Mouse (Mus musculus) intestine, embryonic 16.5 days (tissue): ENCODE data around the gene Egfr. TPM values are rescaled to one million over a fixed set of nuclear protein-coding genes. Genes with fewer than 3 reads are reported as not detected.

Source experiments
- ATAC-seq: fragments of 200-750 bp; cut with Nextera tagmentation; 2 replicates; pipeline ENCODE4 v1.8.0; 2017; ENCODE audit warnings: moderate TSS enrichment, moderate library complexity
- H3K27ac ChIP-seq: fragments of 300-500 bp; sonication (generic); 2 replicates; pipeline ENCODE4 v1.5.1; 2014; ENCODE audit warnings: mild to moderate bottlenecking, low read length
- H3K27me3 ChIP-seq: fragments of 300-500 bp; sonication (generic); replicated peaks from 2 replicates; pipeline ENCODE4 v1.6.1; 2014; ENCODE audit warnings: low read length, control low read depth, mixed read lengths; ENCODE audit not compliant: control insufficient read depth, insufficient read depth
- H3K36me3 ChIP-seq: fragments of 300-500 bp; sonication (generic); 2 replicates; pipeline ENCODE4 v1.6.1; 2014; ENCODE audit warnings: low read length, control low read depth; ENCODE audit not compliant: control insufficient read depth, insufficient read depth
- H3K4me1 ChIP-seq: fragments of 300-500 bp; sonication (generic); 2 replicates; pipeline ENCODE4 v1.6.1; 2014; ENCODE audit warnings: low read length, control low read depth, mixed read lengths; ENCODE audit not compliant: control insufficient read depth, insufficient read depth
- H3K4me2 ChIP-seq: fragments of 300-500 bp; sonication (generic); 2 replicates; pipeline ENCODE4 v1.6.1; 2014; ENCODE audit warnings: low read depth, low read length, control low read depth
- H3K4me3 ChIP-seq: fragments of 300-500 bp; sonication (generic); 2 replicates; pipeline ENCODE4 v1.5.1; 2014; ENCODE audit warnings: mild to moderate bottlenecking, low read length
- H3K9ac ChIP-seq: fragments of 300-500 bp; sonication (generic); 2 replicates; pipeline ENCODE4 v1.6.1; 2014; ENCODE audit warnings: low read depth, low read length
- H3K9me3 ChIP-seq: fragments of 300-500 bp; sonication (generic); 2 replicates; pipeline ENCODE4 v1.6.1; 2016; ENCODE audit warnings: low read length, control low read depth; ENCODE audit not compliant: control insufficient read depth
- WGBS: fragments of 180-500 bp; shearing (Covaris S2); extraction: QIAGEN DNeasy Blood & Tissue Kit; methylation state at CpG from one replicate; pipeline ENCODE4 v1.1.7; 2014; 5-methylcytosine and 5-hydroxymethylcytosine counted together
- polyA plus RNA-seq: library from polyadenylated mRNA; unstranded; fragments of >200 nt; fragmentation: Nextera tagmentation; extraction: Ambion mirVana; gene quantifications from 2 replicates; pipeline ENCODE4 v1.2.1, GENCODE M21; 2015

Gene Egfr
- polyA plus RNA-seq, 1 experiment from 2014 or later = 9.5 TPM

DNA sequence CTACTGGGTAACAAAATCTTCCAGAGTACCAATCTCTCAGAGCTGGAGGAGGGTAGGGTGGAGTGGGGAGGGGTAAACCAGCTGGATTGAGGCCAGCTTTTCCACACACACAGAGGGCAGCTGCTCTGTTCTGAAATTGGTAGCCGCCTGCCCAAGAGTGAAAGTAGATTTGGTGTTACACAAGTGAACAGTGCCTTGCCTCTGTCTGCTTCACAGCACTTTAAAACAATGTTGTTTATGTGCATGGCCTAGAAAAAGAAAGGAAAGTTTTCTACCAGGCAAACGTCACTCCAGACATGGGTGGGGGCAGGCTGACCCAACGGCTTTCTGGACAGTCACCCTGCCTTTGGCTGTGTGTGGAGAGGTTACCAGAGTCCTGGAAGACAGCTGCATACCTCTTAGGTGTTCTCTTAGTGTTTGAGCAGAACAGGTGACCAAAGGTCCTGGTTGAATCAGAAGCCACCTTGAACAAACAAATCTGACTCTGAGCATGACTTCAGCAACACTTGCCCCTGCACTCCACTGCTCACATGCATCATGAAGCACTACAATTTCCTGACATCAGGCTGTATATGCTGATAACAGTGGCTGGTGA is 17.8 kb downstream of the Egfr start:
- Histone ChIP-seq H3K4me2 (peak overlapping the region; percentile 26; the same call in 1 of the 2 replicates), H3K36me3 (no peaks in the 10 kb centered on the region), H3K9me3 (no peaks in the 10 kb centered on the region), H3K4me1 (peaks cover 21% of the 10 kb centered on the region), H3K9ac (no peak overlapping the region), H3K27me3 (no peaks in the 10 kb centered on the region), H3K27ac (peak overlapping the region; percentile 20; the same call in 1 of the 2 replicates), H3K4me3 (no peak overlapping the region)
- peak; percentile 78 for ATAC-seq
- WGBS = 23% methylated on average over 3 of the region's 3 CpGs

DNA sequence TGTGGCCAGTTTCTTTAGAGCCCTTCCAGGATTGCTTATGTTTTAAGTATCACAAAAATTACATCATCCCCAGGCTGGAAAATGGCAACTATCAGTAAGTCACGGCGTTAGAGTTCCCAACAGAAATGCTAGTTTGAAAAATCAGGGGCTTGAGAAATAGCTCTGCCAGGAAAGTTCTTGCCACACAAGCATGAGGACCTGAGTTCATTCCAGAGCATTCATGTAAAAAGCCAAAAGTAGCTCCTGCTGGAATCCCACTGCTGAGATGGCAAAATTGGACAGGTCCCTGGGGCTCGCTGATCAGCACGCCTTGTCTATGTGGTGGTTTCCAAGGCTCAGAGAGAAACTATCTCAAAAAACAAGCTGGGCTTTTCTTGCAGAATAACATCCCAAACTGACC is 19.0 kb downstream of the Egfr start:
- Histone ChIP-seq H3K4me3 (no peak overlapping the region), H3K4me2 (no peak overlapping the region), H3K27me3 (no peaks in the 10 kb centered on the region), H3K36me3 (no peaks in the 10 kb centered on the region), H3K27ac (no peak overlapping the region), H3K9ac (no peak overlapping the region), H3K4me1 (peaks cover 21% of the 10 kb centered on the region), H3K9me3 (no peaks in the 10 kb centered on the region)
- 81% methylated on average over 4 of the region's 4 CpGs for WGBS
- ATAC-seq = no peak

DNA sequence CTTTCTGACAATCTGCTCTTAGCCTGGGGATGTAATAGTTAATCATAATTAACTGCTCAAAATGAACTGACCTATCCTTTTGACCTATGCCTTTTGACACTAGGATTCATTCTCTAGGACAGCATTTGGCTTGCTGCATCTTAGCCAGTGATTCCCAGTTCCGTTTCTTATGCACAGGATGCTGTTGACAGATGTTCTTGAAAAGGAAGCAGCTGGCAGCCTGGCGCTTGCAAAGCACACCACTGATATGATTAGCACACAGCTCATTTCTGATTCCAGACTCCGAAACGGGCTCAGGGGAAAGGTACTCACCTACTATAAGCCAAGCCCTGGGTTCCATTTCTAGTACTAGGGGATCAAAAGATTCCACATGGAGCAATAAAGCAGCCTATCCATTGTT is 20.7 kb downstream of the Egfr start:
- H3K4me2 ChIP-seq = no peak overlapping the region
- peaks cover 17% of the 10 kb centered on the region for H3K4me1 ChIP-seq
- no peak overlapping the region for H3K27ac ChIP-seq
- no peaks in the 10 kb centered on the region for H3K9me3 ChIP-seq
- H3K4me3 ChIP-seq = no peak overlapping the region
- no peak overlapping the region for H3K9ac ChIP-seq
- ATAC-seq = no peak
- H3K36me3 ChIP-seq = no peaks in the 10 kb centered on the region
- no peaks in the 10 kb centered on the region for H3K27me3 ChIP-seq
- WGBS = 60% methylated on average over 4 of the region's 4 CpGs

DNA sequence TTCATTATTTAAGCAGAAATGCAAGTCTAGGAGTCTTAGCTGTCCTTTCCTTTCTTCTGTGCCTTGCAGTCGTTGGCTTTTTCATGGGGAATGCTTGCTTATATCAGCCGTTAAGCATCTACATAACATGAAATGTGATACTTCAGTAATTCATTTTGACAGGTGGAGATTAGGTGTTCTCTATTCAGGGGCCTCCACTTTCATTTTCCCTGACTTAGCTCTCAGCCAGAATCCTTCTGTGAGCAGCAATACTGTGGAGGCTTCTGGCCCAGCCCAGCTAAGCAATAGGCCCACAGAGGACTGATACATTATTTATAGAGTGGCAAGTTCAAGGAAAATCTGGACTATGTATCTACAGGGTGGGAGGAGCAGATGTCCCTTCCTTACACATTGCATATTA is 25.0 kb downstream of the Egfr start:
- H3K9me3 ChIP-seq = no peaks in the 10 kb centered on the region
- 30% methylated on average over 2 of the region's 2 CpGs for WGBS
- peaks cover 4% of the 10 kb centered on the region; the same call in 1 of the 2 replicates for H3K4me1 ChIP-seq
- H3K4me2 ChIP-seq = no peak overlapping the region
- ATAC-seq = peak; percentile 46; the same call in 1 of the 2 replicates
- H3K27ac ChIP-seq = no peak overlapping the region
- no peaks in the 10 kb centered on the region for H3K36me3 ChIP-seq
- no peak overlapping the region for H3K9ac ChIP-seq
- no peak overlapping the region for H3K4me3 ChIP-seq
- H3K27me3 ChIP-seq = no peaks in the 10 kb centered on the region

DNA sequence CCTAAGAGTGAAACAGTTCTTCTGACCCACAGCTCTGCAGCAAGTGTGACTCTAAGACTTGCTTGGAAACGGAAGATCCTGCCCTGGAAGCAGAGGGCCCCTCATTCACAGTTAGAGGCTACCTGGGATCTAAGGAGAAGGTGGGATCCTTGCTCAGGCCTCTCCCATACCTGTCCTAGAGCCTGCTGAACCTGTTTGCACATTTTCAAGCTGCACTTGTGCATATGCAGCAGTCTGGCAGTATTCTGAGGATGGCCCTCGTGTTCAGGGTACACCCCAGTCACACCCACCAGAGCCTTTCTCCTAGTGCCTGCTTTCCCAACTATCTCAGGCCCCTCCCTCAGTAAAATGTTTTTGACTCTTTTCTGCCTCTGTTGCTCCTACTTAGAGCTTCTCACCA is 29.6 kb downstream of the Egfr start:
- Histone ChIP-seq H3K36me3 (no peaks in the 10 kb centered on the region), H3K4me1 (peaks cover 4% of the 10 kb centered on the region), H3K4me3 (no peak overlapping the region), H3K9me3 (no peaks in the 10 kb centered on the region), H3K9ac (no peak overlapping the region), H3K27me3 (no peaks in the 10 kb centered on the region), H3K4me2 (no peak overlapping the region), H3K27ac (no peak overlapping the region)
- 52% methylated on average over 2 of the region's 2 CpGs for WGBS
- ATAC-seq = peak; percentile 63; the same call in 1 of the 2 replicates

DNA sequence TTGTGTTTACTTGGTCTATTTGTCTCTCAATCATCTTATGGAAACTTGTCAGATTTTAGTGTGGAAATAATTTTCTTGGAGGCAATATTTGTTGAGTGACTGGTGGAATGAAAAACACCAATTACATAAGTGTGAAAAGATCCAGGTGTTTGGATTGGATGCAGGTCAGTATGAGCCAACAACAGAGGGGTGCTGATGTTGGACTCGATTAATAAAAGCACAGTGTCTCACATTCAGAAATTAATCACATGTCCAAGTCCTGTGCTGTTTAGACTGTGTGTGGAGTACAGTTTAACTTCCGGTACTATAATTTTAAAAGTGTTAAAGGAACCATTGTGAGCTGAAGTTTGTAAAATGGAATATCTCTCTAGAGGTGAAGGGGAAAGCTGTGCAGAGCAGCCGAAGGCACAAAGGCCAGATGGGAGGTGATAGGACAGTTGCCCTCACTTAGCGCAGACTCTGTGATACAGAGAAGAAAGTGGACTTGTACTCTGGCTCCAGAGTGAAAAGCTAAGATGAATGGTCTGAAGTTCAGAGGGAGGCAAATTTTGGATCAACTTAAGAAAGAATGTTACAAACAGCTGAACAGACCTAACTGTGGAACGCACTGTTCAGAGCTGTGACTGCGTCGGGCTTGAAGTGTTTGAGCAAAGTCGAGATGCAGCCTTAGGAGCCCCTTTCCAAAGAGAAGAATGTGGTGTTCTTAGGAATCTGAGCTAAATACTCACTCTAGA is 32.1 kb downstream of the Egfr start:
- H3K9ac ChIP-seq = no peak overlapping the region
- H3K27ac ChIP-seq = no peak overlapping the region
- H3K4me1 ChIP-seq = peaks cover 4% of the 10 kb centered on the region
- no peaks in the 10 kb centered on the region for H3K36me3 ChIP-seq
- H3K9me3 ChIP-seq = no peaks in the 10 kb centered on the region
- no peak overlapping the region for H3K4me2 ChIP-seq
- no peak overlapping the region for H3K4me3 ChIP-seq
- 73% methylated on average over 8 of the region's 8 CpGs for WGBS
- no peak for ATAC-seq
- H3K27me3 ChIP-seq = no peaks in the 10 kb centered on the region

DNA sequence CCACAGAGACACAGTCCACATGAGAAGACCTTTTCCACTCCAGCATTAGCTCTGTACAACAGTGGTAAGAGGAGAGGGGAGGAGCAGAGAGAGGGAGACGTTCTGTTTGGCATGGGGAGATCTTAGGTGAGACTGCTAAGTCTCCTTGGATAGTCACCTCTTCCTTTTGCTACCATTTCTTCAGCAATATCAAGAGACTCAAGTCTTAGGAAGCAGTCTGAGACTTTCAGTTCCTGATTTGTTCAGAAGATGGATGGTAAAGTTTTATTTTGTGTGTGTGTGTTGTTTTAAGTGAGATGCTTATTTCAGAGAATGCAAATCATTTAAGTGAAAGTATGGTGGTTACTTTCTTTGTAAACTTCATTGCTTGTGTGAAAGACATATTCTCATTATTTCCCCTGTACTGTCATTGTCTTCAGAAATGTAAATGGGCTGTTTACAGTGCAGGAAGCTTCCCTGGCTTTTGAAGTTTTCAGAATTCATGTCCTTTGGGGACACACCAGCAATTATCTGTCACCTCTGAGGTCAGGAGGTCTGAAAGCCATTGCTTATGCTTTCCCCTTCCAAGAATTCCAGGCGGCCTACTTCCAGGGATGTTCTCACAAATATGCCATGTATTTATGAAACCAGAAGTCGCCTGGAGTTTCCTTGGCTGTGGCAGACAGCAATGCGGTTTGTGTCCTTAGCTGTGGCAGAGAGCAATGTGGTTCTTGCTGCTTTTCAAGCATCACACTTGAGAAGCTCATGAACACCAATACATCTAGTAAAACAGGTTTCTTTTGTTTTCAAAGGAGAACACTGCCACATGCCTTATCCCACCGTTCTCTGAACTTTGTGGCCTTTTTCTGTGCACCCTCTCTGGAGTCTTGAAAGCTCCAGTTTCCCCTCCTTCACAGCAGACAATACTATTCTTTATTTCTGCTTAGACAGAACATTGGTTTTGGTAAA is 40.9 kb downstream of the Egfr start:
- WGBS = 37% methylated on average over 5 of the region's 5 CpGs
- no peaks in the 10 kb centered on the region for H3K36me3 ChIP-seq
- no peak for ATAC-seq
- H3K4me1 ChIP-seq = peaks cover 7% of the 10 kb centered on the region; the same call in 1 of the 2 replicates
- H3K9me3 ChIP-seq = no peaks in the 10 kb centered on the region
- no peaks in the 10 kb centered on the region for H3K27me3 ChIP-seq
- no peak overlapping the region for H3K27ac ChIP-seq
- no peak overlapping the region for H3K9ac ChIP-seq
- H3K4me3 ChIP-seq = no peak overlapping the region
- H3K4me2 ChIP-seq = no peak overlapping the region

DNA sequence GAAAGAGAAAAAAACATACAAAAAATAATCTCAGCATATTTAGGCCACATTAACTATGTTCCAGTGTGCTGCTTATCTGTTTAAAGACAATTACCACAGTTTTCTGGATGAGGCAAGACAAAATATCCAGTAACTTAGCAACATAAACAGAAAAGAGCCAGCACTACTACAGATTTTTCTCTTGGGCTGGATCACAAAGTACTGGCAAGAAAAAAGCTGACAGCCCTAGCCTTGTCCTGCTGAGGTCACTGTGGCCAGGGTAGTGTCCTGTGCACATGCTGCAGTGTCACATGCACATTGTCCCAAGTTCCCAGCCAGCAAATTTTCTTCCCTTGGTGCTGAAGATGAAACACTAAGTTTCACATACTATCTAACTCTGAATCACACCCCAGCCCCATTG is 43.0 kb downstream of the Egfr start:
- H3K9me3 ChIP-seq = no peaks in the 10 kb centered on the region
- peaks cover 7% of the 10 kb centered on the region; the same call in 1 of the 2 replicates for H3K4me1 ChIP-seq
- no peak overlapping the region for H3K27ac ChIP-seq
- H3K4me3 ChIP-seq = no peak overlapping the region
- no peaks in the 10 kb centered on the region for H3K36me3 ChIP-seq
- no peaks in the 10 kb centered on the region for H3K27me3 ChIP-seq
- H3K9ac ChIP-seq = no peak overlapping the region
- no peak overlapping the region for H3K4me2 ChIP-seq
- no peak for ATAC-seq

DNA sequence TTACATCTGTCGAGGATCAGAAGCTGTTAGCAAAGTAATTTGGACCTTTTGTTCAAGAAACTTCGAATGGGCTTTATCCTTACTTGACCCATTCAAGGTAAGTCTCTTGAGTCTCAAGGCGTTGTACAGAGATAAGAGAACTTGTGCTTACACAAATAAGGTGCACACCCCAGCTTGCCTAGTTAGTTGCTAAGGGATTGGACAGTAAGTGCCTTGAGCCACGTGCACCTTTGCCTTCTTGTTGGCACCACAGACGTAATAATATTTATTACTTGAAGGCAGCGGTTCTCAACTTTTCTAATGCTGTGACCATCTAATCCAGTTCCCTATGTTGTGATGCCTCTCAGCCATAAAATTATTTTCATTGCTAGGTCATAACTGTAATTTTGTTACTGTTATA is 43.5 kb downstream of the Egfr start:
- Histone ChIP-seq H3K27ac (no peak overlapping the region), H3K9me3 (no peaks in the 10 kb centered on the region), H3K4me2 (no peak overlapping the region), H3K27me3 (no peaks in the 10 kb centered on the region), H3K4me1 (peaks cover 12% of the 10 kb centered on the region; the same call in 1 of the 2 replicates), H3K4me3 (no peak overlapping the region), H3K9ac (no peak overlapping the region), H3K36me3 (no peaks in the 10 kb centered on the region)
- WGBS = 66% methylated on average over 6 of the region's 6 CpGs
- ATAC-seq = no peak
